ENCODE assay signal across 9 mouse cellular contexts in genomic region chr3:142168863-142169521, GRCm38 (mm10). TPM values are rescaled to one million over a fixed set of nuclear protein-coding genes. Genes with fewer than 3 reads are reported as not detected.
DNase-seq lines count a peak whose midpoint lies in the region; ATAC-seq lines count a peak whose summit lies in the region.
"Had no signal": no experiment of that assay in that cellular context is flagged by ENCODE, and none has a peak within 500 bp of the region (broad histone marks: within the 10 kb centered on the region; RNA-seq: fewer than 3 reads in every experiment).

TSS of gene Bmpr1b (minus strand) at chr3:142169425.

- peak; percentile 93 for ATAC-seq in hindbrain, embryonic 12.5 days (ENCODE audit: low FRiP score)

- peak within 1 kb of the TSS; percentile 93 for H3K4me2 ChIP-seq in hindbrain, embryonic 12.5 days (replicated peaks)

- H3K9me3 ChIP-seq in hindbrain, embryonic 12.5 days (replicated peaks) = no peaks in the 10 kb centered on the region

- H3K4me1 ChIP-seq in hindbrain, embryonic 12.5 days = peaks cover 7% of the 10 kb centered on the region

- H3K9ac ChIP-seq in hindbrain, embryonic 12.5 days = peak within 1 kb of the TSS; percentile 74

- H3K4me3 ChIP-seq in hindbrain, embryonic 12.5 days = peak within 1 kb of the TSS; percentile 70

- DNase-seq in Muller cell, postnatal 12 days (ENCODE audit: inconsistent ontology term) = peak; percentile 88
- peak; percentile 10 to 25 for DNase-seq in cerebellum, postnatal 36 days
- DNase-seq in frontal cortex, postnatal 36 days (ENCODE audit: low spot score in 2 of 2) = peak; percentile 74 to 79
- DNase-seq in layer of hippocampus, postnatal 25 days (ENCODE audit: extremely low spot score in 1 of 2, low spot score in 1 of 2) = peak; percentile 51 to 59
- DNase-seq in lung, postnatal 10 days = peak; percentile 77
- peak; percentile 52 for DNase-seq in retina, postnatal 7 days (ENCODE audit: low read depth, low spot score)
- no peak for DNase-seq in B cell, adult 2 months

- peaks cover 8% of the 10 kb centered on the region; the same call in 1 of the 2 replicates for H3K27me3 ChIP-seq in hindbrain, embryonic 12.5 days

- WGBS in hindbrain, embryonic 12.5 days = under 1% methylated on average over 53 of the region's 65 CpGs

- no peaks in the 10 kb centered on the region for H3K36me3 ChIP-seq in hindbrain, embryonic 12.5 days

- peak within 1 kb of the TSS; percentile 72 for H3K27ac ChIP-seq in hindbrain, embryonic 12.5 days

RNA-seq across cellular contexts. Expression of gene Bmpr1b, which starts in this region (rescaled TPM):
- polyA plus RNA-seq in hindbrain, embryonic 12.5 days (2016; fragmentation: Nextera tagmentation; extraction: Ambion mirVana) = 11.6 and 12.2 TPM in 2 replicates
- total RNA-seq in layer of hippocampus, postnatal 25 days (2021) = 10 to 100 TPM; 17.1 to 18.7 TPM
- total RNA-seq: MEL had no signal

Comparison
In these comparisons a context has a peak if more than half of its experiments do, and no peak if none do; other contexts are left out.
1. DNase-seq: peak in Muller cell, postnatal 12 days (single experiment), cerebellum, postnatal 36 days (2 of 2), frontal cortex, postnatal 36 days (2 of 2), layer of hippocampus, postnatal 25 days (2 of 2), lung, postnatal 10 days (single experiment) and retina, postnatal 7 days (single experiment); none in B cell, adult 2 months (0 of 2).